Mouse (Mus musculus): ENCODE results near the gene Dgke. TPM values are rescaled to one million over a fixed set of nuclear protein-coding genes. Genes with fewer than 3 reads are reported as not detected.

The Dgke gene
- total and polyA plus RNA-seq, 2 experiments from 2014 or later = 14.6 to 33.5 TPM

- Histone ChIP-seq H3K4me2 (ENCODE audit: low read depth, low read length) (no peak overlapping the region), H3K27ac (no peak overlapping the region), H3K36me3 (ENCODE audit: insufficient read depth, low read length) (no peaks in the 10 kb centered on the region), H3K9me3 (ENCODE audit: low read length) (no peaks in the 10 kb centered on the region), H3K4me1 (ENCODE audit: insufficient read depth, low read length) (0 out of 2 replicates have a peak, but pooled peaks cover 7% of the 10 kb centered on the region), H3K9ac (replicated peaks; ENCODE audit: low read length) (no peak overlapping the region), H3K27me3 (ENCODE audit: insufficient read depth, low read length) (no peaks in the 10 kb centered on the region), H3K4me3 (ENCODE audit: low read length) (no peak overlapping the region)
- TF ChIP-seq CTCF (IDR thresholded peaks at IDR 0.05; ENCODE audit: low read depth) = no peak
- WGBS = 74% methylated on average over 7 of the region's 7 CpGs
- DNase-seq (ENCODE audit: low spot score) (no peak), ATAC-seq (no peak)
Measured at GRCm38 (mm10) chr11:89021687-89022086, 45.0 kb downstream of the Dgke start.

GRCm38 (mm10) chr11:89020681-89021305 lies 45.9 kb downstream of the Dgke start:
- no peak for DNase-seq (ENCODE audit: low spot score)
- H3K9ac ChIP-seq (replicated peaks; ENCODE audit: low read length) = no peak overlapping the region
- peak; percentile 56 for TF ChIP-seq CTCF (IDR thresholded peaks at IDR 0.05; ENCODE audit: low read depth)
- H3K36me3 ChIP-seq (ENCODE audit: insufficient read depth, low read length) = no peaks in the 10 kb centered on the region
- 69% methylated on average over 9 of the region's 9 CpGs for WGBS
- ATAC-seq = no peak
- no peak overlapping the region for H3K4me2 ChIP-seq (ENCODE audit: low read depth, low read length)
- H3K27me3 ChIP-seq (ENCODE audit: insufficient read depth, low read length) = no peaks in the 10 kb centered on the region
- H3K4me3 ChIP-seq (ENCODE audit: low read length) = no peak overlapping the region
- H3K27ac ChIP-seq = no peak overlapping the region
- H3K4me1 ChIP-seq (ENCODE audit: insufficient read depth, low read length) = 0 out of 2 replicates have a peak, but pooled peaks cover 7% of the 10 kb centered on the region
- H3K9me3 ChIP-seq (ENCODE audit: low read length) = no peaks in the 10 kb centered on the region

- no peaks in the 10 kb centered on the region for H3K4me1 ChIP-seq (ENCODE audit: insufficient read depth, low read length)
Measured at GRCm38 (mm10) chr11:89017514-89018182, 49.0 kb downstream of the Dgke start.

GRCm38 (mm10) chr11:89012241-89012640 lies 54.4 kb downstream of the Dgke start:
- WGBS = 91% methylated on average over 5 of the region's 5 CpGs
- no peak overlapping the region for H3K4me3 ChIP-seq (ENCODE audit: low read length)
- no peaks in the 10 kb centered on the region for H3K9me3 ChIP-seq (ENCODE audit: low read length)
- no peaks in the 10 kb centered on the region for H3K27me3 ChIP-seq (ENCODE audit: insufficient read depth, low read length)
- no peaks in the 10 kb centered on the region for H3K36me3 ChIP-seq (ENCODE audit: insufficient read depth, low read length)
- no peak for TF ChIP-seq CTCF (IDR thresholded peaks at IDR 0.05; ENCODE audit: low read depth)
- no peak overlapping the region for H3K4me2 ChIP-seq (ENCODE audit: low read depth, low read length)
- ATAC-seq (no peak), DNase-seq (ENCODE audit: low spot score) (no peak)
- H3K4me1 ChIP-seq (ENCODE audit: insufficient read depth, low read length) = no peaks in the 10 kb centered on the region
- no peak overlapping the region for H3K9ac ChIP-seq (replicated peaks; ENCODE audit: low read length)
- no peak overlapping the region for H3K27ac ChIP-seq

More at GRCm38 (mm10) chr11:89017514-89018182, 49.0 kb downstream of the Dgke start:
- ATAC-seq = no peak
- TF ChIP-seq CTCF (IDR thresholded peaks at IDR 0.05; ENCODE audit: low read depth) = no peak
- no peak overlapping the region for H3K4me3 ChIP-seq (ENCODE audit: low read length)
- H3K4me2 ChIP-seq (ENCODE audit: low read depth, low read length) = no peak overlapping the region
- no peak overlapping the region for H3K27ac ChIP-seq
- H3K9ac ChIP-seq (replicated peaks; ENCODE audit: low read length) = no peak overlapping the region
- no peaks in the 10 kb centered on the region for H3K36me3 ChIP-seq (ENCODE audit: insufficient read depth, low read length)
- WGBS = 93% methylated on average over 9 of the region's 9 CpGs
- H3K9me3 ChIP-seq (ENCODE audit: low read length) = no peaks in the 10 kb centered on the region
- no peaks in the 10 kb centered on the region for H3K27me3 ChIP-seq (ENCODE audit: insufficient read depth, low read length)
- DNase-seq (ENCODE audit: low spot score) = no peak

- H3K4me1 ChIP-seq (ENCODE audit: insufficient read depth, low read length) = no peaks in the 10 kb centered on the region
- H3K36me3 ChIP-seq (ENCODE audit: insufficient read depth, low read length) = no peaks in the 10 kb centered on the region
- no peaks in the 10 kb centered on the region for H3K9me3 ChIP-seq (ENCODE audit: low read length)
- WGBS = 79% methylated on average over 7 of the region's 7 CpGs
- no peak overlapping the region for H3K4me2 ChIP-seq (ENCODE audit: low read depth, low read length)
- no peak for TF ChIP-seq CTCF (IDR thresholded peaks at IDR 0.05; ENCODE audit: low read depth)
- no peak for ATAC-seq
- H3K9ac ChIP-seq (replicated peaks; ENCODE audit: low read length) = no peak overlapping the region
- DNase-seq (ENCODE audit: low spot score) = no peak
- no peak overlapping the region for H3K4me3 ChIP-seq (ENCODE audit: low read length)
- no peak overlapping the region for H3K27ac ChIP-seq
- H3K27me3 ChIP-seq (ENCODE audit: insufficient read depth, low read length) = no peaks in the 10 kb centered on the region
Measured at GRCm38 (mm10) chr11:89009496-89009895, 57.2 kb downstream of the Dgke start.

- Histone ChIP-seq H3K4me3 (ENCODE audit: low read length) (no peak overlapping the region), H3K27me3 (ENCODE audit: insufficient read depth, low read length) (no peaks in the 10 kb centered on the region), H3K9me3 (ENCODE audit: low read length) (no peaks in the 10 kb centered on the region), H3K9ac (replicated peaks; ENCODE audit: low read length) (no peak overlapping the region), H3K4me1 (ENCODE audit: insufficient read depth, low read length) (no peaks in the 10 kb centered on the region), H3K27ac (no peak overlapping the region), H3K36me3 (ENCODE audit: insufficient read depth, low read length) (no peaks in the 10 kb centered on the region), H3K4me2 (ENCODE audit: low read depth, low read length) (no peak overlapping the region)
- DNase-seq (ENCODE audit: low spot score) (no peak), ATAC-seq (no peak)
- 91% methylated on average over 9 of the region's 9 CpGs for WGBS
- TF ChIP-seq CTCF (IDR thresholded peaks at IDR 0.05; ENCODE audit: low read depth) = no peak
Measured at GRCm38 (mm10) chr11:89009066-89009465, 57.6 kb downstream of the Dgke start.

- WGBS = 88% methylated on average over 3 of the region's 3 CpGs
- no peak for TF ChIP-seq CTCF (IDR thresholded peaks at IDR 0.05; ENCODE audit: low read depth)
- ATAC-seq (no peak), DNase-seq (ENCODE audit: low spot score) (no peak)
- H3K27ac ChIP-seq = no peak overlapping the region
- no peak overlapping the region for H3K9ac ChIP-seq (replicated peaks; ENCODE audit: low read length)
- H3K4me1 ChIP-seq (ENCODE audit: insufficient read depth, low read length) = no peaks in the 10 kb centered on the region
- no peaks in the 10 kb centered on the region for H3K27me3 ChIP-seq (ENCODE audit: insufficient read depth, low read length)
- no peaks in the 10 kb centered on the region for H3K36me3 ChIP-seq (ENCODE audit: insufficient read depth, low read length)
- no peaks in the 10 kb centered on the region for H3K9me3 ChIP-seq (ENCODE audit: low read length)
- H3K4me2 ChIP-seq (ENCODE audit: low read depth, low read length) = no peak overlapping the region
- H3K4me3 ChIP-seq (ENCODE audit: low read length) = no peak overlapping the region
Measured at GRCm38 (mm10) chr11:89007582-89007981, 59.1 kb downstream of the Dgke start.

All from hindbrain, postnatal 0 days (tissue).